Mouse (Mus musculus) neural tube, embryonic 14.5 days (tissue): ENCODE measurements around the gene Col4a2. TPM values are rescaled to one million over a fixed set of nuclear protein-coding genes. Genes with fewer than 3 reads are reported as not detected.

ENCODE experiments used
- ATAC-seq: fragments of 200-750 bp; cut with Nextera tagmentation; 2 replicates; pipeline ENCODE4 v1.8.0; 2017; ENCODE audit warnings: low read depth, mild to moderate bottlenecking, moderate TSS enrichment, moderate library complexity
- H3K27ac ChIP-seq: fragments of 300-500 bp; sonication (generic); 2 replicates; pipeline ENCODE4 v1.5.1; 2014; ENCODE audit warnings: low read depth, mild to moderate bottlenecking, control low read depth, low read length, moderate library complexity, mixed read lengths
- H3K27me3 ChIP-seq: fragments of 300-500 bp; sonication (generic); 2 replicates; pipeline ENCODE4 v1.6.1; 2014; ENCODE audit warnings: low read length; ENCODE audit not compliant: control insufficient read depth, insufficient read depth
- H3K36me3 ChIP-seq: fragments of 300-500 bp; sonication (generic); 2 replicates; pipeline ENCODE4 v1.6.1; 2014; ENCODE audit warnings: low read length, mixed read lengths; ENCODE audit not compliant: control insufficient read depth, insufficient read depth
- H3K4me1 ChIP-seq: fragments of 300-500 bp; sonication (generic); 2 replicates; pipeline ENCODE4 v1.6.1; 2014; ENCODE audit warnings: low read length; ENCODE audit not compliant: control insufficient read depth, insufficient read depth
- H3K4me2 ChIP-seq: fragments of 300-500 bp; sonication (generic); 2 replicates; pipeline ENCODE4 v1.6.1; 2014; ENCODE audit warnings: mild to moderate bottlenecking, low read depth, low read length, control low read depth
- H3K4me3 ChIP-seq: fragments of 300-500 bp; sonication (generic); 2 replicates; pipeline ENCODE4 v1.5.1; 2014; ENCODE audit warnings: low read depth, low read length, control low read depth, mixed read lengths
- H3K9ac ChIP-seq: fragments of 300-500 bp; sonication (generic); replicated peaks from 2 replicates; pipeline ENCODE4 v1.6.1; 2014; ENCODE audit warnings: low read depth, mild to moderate bottlenecking, control low read depth, low read length, mixed read lengths
- H3K9me3 ChIP-seq: fragments of 300-500 bp; sonication (generic); 2 replicates; pipeline ENCODE4 v1.6.1; 2016; ENCODE audit warnings: low read length; ENCODE audit not compliant: control insufficient read depth
- whole genome bisulfite sequencing: fragments of 180-500 bp; shearing (Covaris S2); extraction: QIAGEN DNeasy Blood & Tissue Kit; methylation state at CpG from one replicate; pipeline ENCODE4 v1.1.7; 2014; 5-methylcytosine and 5-hydroxymethylcytosine counted together
- polyA plus RNA-seq: library from polyadenylated mRNA; unstranded; fragments of >200 nt; fragmentation: Nextera tagmentation; extraction: Ambion mirVana; gene quantifications from 2 replicates; pipeline ENCODE4 v1.2.1, GENCODE M21; 2014

Gene Col4a2
- polyA plus RNA-seq, 1 experiment from 2014 or later: 11.8 TPM

- ATAC-seq: no peak
- Histone ChIP-seq H3K4me2 (no peak overlapping the region), H3K4me3 (no peak overlapping the region)
Observed at GRCm38 (mm10) chr8:11340310-11341110, 27.9 kb downstream of the Col4a2 start.

GRCm38 (mm10) chr8:11341111-11341566, 28.5 kb downstream of the Col4a2 start:
- peaks cover 7% of the 10 kb centered on the region; the same call in 1 of the 2 replicates for H3K4me1 ChIP-seq
- H3K9me3 ChIP-seq: no peaks in the 10 kb centered on the region
- no peak for ATAC-seq
- H3K4me3 ChIP-seq: no peak overlapping the region
- no peaks in the 10 kb centered on the region for H3K27me3 ChIP-seq
- H3K4me2 ChIP-seq: no peak overlapping the region
- no peak overlapping the region for H3K9ac ChIP-seq
- WGBS: 82% methylated on average over 3 of the region's 3 CpGs
- no peak overlapping the region for H3K27ac ChIP-seq
- H3K36me3 ChIP-seq: no peaks in the 10 kb centered on the region

More at GRCm38 (mm10) chr8:11340310-11341110, 27.9 kb downstream of the Col4a2 start:
- Histone ChIP-seq H3K4me1 (peaks cover 7% of the 10 kb centered on the region; the same call in 1 of the 2 replicates), H3K36me3 (no peaks in the 10 kb centered on the region), H3K27ac (no peak overlapping the region), H3K27me3 (no peaks in the 10 kb centered on the region), H3K9me3 (no peaks in the 10 kb centered on the region), H3K9ac (no peak overlapping the region)
- 74% methylated on average over 12 of the region's 12 CpGs for WGBS

- no peak overlapping the region for H3K27ac ChIP-seq
- H3K36me3 ChIP-seq: no peaks in the 10 kb centered on the region
- no peaks in the 10 kb centered on the region for H3K27me3 ChIP-seq
- no peak overlapping the region for H3K9ac ChIP-seq
- ATAC-seq: no peak
- 90% methylated on average over 9 of the region's 9 CpGs for WGBS
- H3K4me3 ChIP-seq: no peak overlapping the region
- H3K4me2 ChIP-seq: no peak overlapping the region
- no peaks in the 10 kb centered on the region for H3K9me3 ChIP-seq
- H3K4me1 ChIP-seq: 0 out of 2 replicates have a peak, but pooled peaks cover 2% of the 10 kb centered on the region
Observed at GRCm38 (mm10) chr8:11344459-11344858, 31.9 kb downstream of the Col4a2 start.

- Histone ChIP-seq H3K27ac (no peak overlapping the region), H3K4me3 (no peak overlapping the region), H3K9me3 (no peaks in the 10 kb centered on the region), H3K4me1 (no peaks in the 10 kb centered on the region), H3K27me3 (no peaks in the 10 kb centered on the region), H3K4me2 (no peak overlapping the region), H3K9ac (no peak overlapping the region), H3K36me3 (no peaks in the 10 kb centered on the region)
- WGBS: 90% methylated on average over 10 of the region's 10 CpGs
- ATAC-seq: no peak
Observed at GRCm38 (mm10) chr8:11346225-11346624, 33.6 kb downstream of the Col4a2 start.

GRCm38 (mm10) chr8:11347699-11348098, 35.1 kb downstream of the Col4a2 start:
- Histone ChIP-seq H3K27ac (no peak overlapping the region), H3K27me3 (no peaks in the 10 kb centered on the region), H3K36me3 (no peaks in the 10 kb centered on the region), H3K4me1 (no peaks in the 10 kb centered on the region), H3K9ac (no peak overlapping the region), H3K9me3 (no peaks in the 10 kb centered on the region), H3K4me3 (no peak overlapping the region), H3K4me2 (no peak overlapping the region)
- no peak for ATAC-seq
- WGBS: 82% methylated on average over 9 of the region's 9 CpGs

GRCm38 (mm10) chr8:11348622-11349021, 36.0 kb downstream of the Col4a2 start:
- Histone ChIP-seq H3K4me1 (no peaks in the 10 kb centered on the region), H3K27ac (no peak overlapping the region), H3K36me3 (no peaks in the 10 kb centered on the region), H3K9ac (no peak overlapping the region), H3K4me3 (no peak overlapping the region), H3K9me3 (no peaks in the 10 kb centered on the region), H3K4me2 (no peak overlapping the region), H3K27me3 (no peaks in the 10 kb centered on the region)
- WGBS: 88% methylated on average over 11 of the region's 11 CpGs
- no peak for ATAC-seq

- WGBS: 80% methylated on average over 6 of the region's 6 CpGs
- Histone ChIP-seq H3K4me3 (no peak overlapping the region), H3K36me3 (no peaks in the 10 kb centered on the region), H3K9me3 (no peaks in the 10 kb centered on the region), H3K4me2 (no peak overlapping the region), H3K27me3 (no peaks in the 10 kb centered on the region), H3K9ac (no peak overlapping the region), H3K27ac (no peak overlapping the region), H3K4me1 (no peaks in the 10 kb centered on the region)
- ATAC-seq: no peak
Observed at GRCm38 (mm10) chr8:11351355-11351754, 38.8 kb downstream of the Col4a2 start.

GRCm38 (mm10) chr8:11352514-11352913, 39.9 kb downstream of the Col4a2 start:
- Histone ChIP-seq H3K36me3 (no peaks in the 10 kb centered on the region), H3K27me3 (no peaks in the 10 kb centered on the region), H3K4me2 (no peak overlapping the region), H3K4me3 (no peak overlapping the region), H3K9me3 (no peaks in the 10 kb centered on the region), H3K4me1 (no peaks in the 10 kb centered on the region), H3K9ac (no peak overlapping the region), H3K27ac (no peak overlapping the region)
- WGBS: 68% methylated on average over 11 of the region's 11 CpGs
- no peak for ATAC-seq

GRCm38 (mm10) chr8:11354800-11355451, 42.3 kb downstream of the Col4a2 start:
- Histone ChIP-seq H3K4me3 (no peak overlapping the region), H3K9me3 (no peaks in the 10 kb centered on the region), H3K36me3 (no peaks in the 10 kb centered on the region), H3K27ac (no peak overlapping the region), H3K4me1 (no peaks in the 10 kb centered on the region), H3K9ac (no peak overlapping the region), H3K27me3 (no peaks in the 10 kb centered on the region), H3K4me2 (no peak overlapping the region)
- ATAC-seq: no peak
- WGBS: 93% methylated on average over 8 of the region's 8 CpGs
